Mouse (Mus musculus) thymus, postnatal 4 days (tissue): ENCODE data around the gene Olfr98.
"Not testable (repeated sequence)": the region's sequence is repeated elsewhere in the genome, so short reads cannot be mapped to it uniquely, and the experiment has no call there.

Source experiments
- DNase-seq: peaks from one replicate; pipeline ENCODE4 v3.0.0; 2021

The Olfr98 gene

DNA sequence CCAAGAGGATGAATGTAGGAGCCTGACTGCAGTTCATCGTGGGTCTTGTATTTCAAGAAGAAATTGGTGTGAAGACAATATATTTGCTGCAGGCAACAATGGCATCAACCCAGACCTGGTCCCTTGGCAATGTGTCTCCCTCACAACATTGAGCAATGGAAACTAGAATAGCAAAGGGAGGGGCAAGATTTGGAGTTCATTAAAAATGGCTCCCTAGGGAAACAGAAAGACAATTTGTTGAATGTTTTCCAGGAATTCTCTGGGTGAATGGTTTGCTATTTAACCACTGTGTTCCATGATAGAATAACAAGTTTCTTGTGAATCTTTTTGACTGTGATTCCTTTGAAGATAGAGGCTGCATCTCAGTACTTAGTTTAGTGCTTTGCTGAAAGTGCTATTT, at the start of gene Olfr98:
TSS of gene Olfr98 (minus strand) at position 124 of the 400 bp plus-strand sequence.
- no peak for DNase-seq

DNA sequence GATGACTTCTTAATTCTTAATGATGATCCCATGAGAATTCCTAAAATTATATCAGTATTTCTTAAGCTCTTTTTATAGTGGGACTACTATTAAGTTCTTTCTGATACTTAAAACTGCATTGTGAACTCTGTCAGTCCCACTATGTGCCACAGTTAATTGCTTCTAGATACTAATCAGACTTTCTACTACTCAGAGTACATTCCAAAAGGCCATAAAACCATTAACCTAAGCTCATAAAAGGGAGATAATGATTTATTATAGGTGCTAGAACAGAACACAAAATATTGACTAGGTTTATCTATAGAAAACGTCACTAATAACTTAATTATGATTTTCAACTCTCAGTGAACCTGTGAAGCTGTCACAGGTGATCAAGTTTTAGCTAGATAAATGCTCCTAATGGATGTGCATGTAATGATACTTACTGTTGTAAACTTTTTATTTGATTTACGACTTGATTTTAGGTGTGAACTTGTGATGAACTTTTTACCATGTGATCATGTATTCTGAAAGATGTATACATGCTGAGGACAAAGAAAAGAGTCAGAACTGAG, 46.7 kb upstream of the Olfr98 start:
- no peak for DNase-seq

DNA sequence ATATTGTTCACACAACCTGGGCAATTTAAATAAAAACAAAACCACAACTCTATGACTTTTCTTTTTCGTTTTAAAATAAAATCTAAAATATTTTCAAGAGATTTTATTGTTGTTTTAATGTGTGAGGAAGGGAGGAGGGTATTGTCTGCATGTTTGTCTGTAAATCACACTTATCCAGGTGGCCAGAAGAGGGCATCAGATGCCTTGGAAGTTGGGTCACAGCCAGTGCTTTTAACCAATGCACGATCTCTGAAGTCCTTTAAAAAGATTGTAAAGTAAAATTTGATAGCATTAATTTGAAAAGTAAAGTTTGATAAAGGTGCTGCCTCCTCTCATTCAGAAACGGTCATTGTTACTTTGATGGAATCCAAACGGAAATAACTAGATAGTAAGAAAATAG, 44.9 kb upstream of the Olfr98 start:
- no peak for DNase-seq

DNA sequence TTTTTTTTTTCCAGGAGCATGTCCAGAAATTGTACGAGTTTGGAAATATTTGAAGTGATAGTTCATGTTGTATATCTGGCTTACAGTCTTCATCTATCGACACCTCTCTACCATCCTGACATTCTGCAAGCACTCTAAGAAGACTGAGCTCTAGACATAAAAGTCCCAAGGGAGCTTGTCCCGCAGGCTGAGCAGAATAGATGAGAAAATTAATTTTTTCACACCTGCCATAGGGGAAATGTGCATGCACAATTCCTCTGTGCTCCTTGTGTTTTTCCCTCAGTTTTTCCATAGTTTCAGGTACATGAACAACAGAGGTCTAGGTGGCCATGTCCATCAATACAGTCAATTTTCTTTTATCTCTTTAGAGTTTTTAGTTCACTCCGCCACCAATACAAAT, 40.7 kb upstream of the Olfr98 start, which contains the start of gene Olfr101:
TSS of gene Olfr101 (minus strand) at position 101 of the 400 bp plus-strand sequence.
- DNase-seq = no peak

DNA sequence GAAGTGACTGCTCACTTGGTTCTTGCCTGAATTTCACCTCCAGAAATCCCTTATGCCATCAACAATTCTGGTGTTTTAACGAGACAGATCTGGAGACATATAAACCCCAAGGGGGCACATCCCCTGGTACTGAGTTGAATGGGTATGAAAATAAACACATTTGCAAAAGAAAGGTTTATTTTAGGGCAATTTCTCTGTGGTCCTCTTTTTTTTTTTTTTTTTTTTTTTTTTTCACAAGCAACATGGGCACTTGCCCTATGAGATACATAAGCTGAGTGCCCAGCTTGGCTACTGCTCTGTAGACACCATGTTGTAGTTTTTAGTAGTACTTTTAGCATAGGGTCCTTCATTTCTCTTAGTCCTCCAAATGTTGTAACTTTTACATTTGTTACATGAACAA, 19.8 kb upstream of the Olfr98 start, which contains the start of gene Olfr99:
TSS of gene Olfr99 (minus strand) at position 101 of the 400 bp plus-strand sequence.
- DNase-seq = no peak

DNA sequence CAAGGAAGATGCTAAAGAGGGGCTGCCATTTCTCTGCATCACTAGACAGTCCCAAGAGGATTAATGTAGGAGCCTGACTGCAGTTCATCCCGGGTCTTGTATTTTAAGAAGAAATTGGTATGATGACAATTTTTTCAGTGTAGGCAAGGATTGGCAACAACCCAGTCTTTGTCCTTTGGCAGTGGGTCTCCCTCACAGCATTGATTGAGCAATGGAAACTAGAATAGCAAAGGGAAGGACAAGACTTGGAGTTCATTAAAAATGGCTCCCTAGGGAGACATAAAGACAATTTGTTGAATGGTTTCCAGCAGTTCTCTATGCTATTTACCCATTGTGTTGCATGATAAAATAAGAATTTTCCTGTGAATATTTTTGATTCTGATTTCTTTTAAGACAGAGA, 16.8 kb upstream of the Olfr98 start:
- no peak for DNase-seq

DNA sequence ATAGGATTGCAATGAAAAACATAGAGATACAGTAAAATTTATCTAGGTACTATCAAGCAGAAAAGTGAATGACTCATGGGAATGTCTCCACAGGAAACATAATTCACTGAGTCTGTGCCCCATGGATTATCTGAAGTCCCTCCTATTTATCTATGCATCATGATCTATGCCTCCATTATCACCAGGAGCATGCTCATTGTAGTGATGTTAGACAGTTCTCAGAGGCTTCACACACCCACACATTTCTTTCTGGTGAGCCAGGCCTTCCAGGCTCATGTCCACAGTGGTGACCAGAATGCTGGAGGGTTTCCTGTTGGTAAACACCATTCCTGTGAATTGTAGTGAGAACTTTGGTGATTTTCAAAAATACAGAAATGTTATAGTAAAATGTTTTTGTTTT, 13.0 kb upstream of the Olfr98 start:
- DNase-seq = no peak

DNA sequence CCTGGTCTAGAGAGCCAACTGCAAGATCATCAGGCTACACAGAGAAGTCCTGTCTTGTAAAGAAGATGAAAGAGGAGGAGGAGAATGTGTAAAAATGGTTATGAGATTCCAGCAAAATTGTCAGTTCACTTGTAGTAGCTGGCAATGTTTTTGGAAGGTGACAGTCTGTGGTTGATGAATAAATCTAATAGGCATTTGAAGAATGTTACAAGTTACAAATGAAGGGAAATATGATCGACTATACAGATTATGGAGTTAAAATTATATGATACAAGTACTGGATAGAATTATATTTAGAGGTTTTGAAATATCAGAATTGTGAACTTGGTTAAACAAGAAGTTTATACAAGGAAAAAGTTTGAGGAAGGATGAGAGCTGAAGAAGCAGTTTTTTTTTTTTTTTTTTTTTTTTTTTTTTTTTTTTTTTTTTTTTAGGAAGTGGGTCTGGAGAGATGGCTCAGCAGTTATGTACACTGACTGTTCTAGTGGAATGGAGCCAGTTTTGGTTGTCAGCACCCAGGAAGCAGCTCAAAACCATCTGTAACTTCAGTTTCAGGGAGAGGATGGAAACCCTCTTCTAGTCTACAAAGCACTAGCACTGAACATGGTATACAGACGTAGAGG, 12.2 kb upstream of the Olfr98 start:
- no peak for DNase-seq

DNA sequence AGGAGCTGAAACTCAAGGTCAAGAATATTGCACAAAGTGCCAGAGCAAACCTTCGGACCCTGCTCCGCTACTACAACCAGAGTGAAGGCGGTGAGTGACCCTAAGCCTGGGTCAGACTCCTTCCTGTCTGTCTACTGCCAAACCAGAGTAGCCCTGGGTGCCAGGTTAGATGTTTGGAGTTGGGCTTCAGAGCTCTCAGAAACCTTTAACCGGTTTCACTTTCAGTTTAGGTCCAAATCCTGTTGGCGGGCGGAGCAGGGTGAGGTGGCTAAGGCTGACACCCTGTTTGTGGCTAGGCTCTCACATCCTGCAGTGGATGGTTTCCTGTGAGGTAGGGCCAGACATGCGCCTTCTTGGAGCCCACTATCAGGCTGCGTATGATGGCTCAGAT, 7.1 kb upstream of the Olfr98 start:
- peak; percentile 69 for DNase-seq

DNA sequence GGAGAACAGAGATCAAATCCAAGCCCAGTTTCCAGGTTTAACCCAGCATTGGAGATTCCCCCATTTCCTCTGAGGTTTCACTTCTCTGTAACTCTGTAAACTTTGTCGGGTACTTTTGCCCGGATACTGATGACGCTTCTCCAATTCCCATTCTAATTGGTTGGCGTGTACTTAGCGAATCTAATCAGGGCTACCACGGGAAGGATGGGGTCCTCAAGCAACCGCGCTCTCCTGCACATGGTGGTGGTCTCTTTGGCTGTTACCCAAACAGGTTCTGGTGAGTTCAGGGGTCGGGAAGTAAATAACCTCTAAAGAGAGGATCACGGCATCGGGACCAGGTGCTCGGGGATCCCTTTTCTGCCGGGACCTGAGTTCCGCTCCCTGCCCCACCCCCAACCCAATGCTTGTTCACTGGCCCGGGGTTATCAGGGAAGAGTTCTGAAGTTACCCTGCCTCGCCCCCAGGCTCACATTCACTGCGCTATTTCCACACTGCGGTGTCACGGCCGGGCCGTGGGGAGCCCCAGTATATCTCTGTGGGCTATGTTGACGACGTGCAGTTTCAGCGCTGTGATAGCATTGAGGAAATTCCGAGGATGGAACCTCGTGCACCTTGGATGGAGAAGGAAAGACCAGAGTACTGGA, 6.6 kb upstream of the Olfr98 start, which contains the start of gene H2-M3:
TSS of gene H2-M3 (plus strand) at position 163 of the 644 bp plus-strand sequence.
- peak; percentile 92 for DNase-seq

DNA sequence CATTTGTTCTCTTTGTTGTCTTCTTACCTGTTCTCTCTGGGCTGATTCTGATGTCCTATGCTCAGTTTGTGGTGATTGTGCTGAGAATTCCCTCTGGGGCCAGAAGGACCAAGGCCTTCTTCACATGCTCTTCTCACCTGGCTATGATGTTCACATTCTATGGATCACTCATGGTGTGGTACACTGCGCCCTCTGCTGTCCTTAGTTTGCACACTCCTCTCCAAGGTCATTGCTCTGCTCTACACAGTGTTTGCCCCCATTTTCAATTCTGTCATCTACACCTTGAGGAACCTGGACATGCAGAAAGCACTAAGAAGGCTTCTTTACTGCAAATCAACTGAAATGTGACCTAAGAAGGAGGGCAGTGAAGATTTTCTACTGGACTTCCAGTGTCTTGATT, 13.0 kb downstream of the Olfr98 start:
- peak; percentile 52 for DNase-seq

DNA sequence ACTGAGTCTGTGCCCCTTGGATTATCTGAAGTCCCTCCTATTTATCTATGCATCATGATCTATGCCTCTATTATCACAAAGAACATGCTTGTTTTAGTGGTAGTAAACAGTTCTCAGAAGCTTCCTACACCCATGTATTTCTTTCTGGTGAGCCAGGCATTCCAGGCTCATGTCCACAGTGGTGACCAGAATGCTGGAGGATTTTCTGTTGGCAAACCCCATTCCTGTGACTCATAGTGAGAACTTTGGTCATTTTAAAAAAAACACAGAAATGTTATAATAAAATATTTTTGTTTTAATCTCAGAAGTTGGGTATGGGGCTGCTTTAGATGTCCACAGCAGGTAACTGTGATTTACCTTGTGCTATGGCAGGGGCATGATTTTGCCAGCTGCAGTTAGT, 14.1 kb downstream of the Olfr98 start:
- DNase-seq = no peak

DNA sequence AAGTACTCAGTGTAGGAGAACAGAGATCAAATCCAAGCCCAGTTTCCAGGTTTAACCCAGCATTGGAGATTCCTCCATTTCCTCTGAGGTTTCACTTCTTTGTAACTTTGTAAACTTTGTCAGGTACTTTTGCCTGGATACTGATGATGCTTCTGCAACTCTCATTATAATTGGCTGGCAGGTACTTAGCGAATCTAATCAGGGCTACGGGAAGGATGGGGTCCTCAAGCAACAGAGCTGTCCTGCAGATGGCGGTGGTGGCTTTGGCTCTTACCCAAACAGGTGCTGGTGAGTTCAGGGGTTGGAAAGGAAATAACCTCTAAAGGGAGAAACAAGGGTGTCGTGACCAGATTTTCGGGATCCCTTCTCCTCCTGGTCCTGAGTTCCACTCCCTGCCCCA, 16.8 kb downstream of the Olfr98 start:
- peak; percentile 64 for DNase-seq

DNA sequence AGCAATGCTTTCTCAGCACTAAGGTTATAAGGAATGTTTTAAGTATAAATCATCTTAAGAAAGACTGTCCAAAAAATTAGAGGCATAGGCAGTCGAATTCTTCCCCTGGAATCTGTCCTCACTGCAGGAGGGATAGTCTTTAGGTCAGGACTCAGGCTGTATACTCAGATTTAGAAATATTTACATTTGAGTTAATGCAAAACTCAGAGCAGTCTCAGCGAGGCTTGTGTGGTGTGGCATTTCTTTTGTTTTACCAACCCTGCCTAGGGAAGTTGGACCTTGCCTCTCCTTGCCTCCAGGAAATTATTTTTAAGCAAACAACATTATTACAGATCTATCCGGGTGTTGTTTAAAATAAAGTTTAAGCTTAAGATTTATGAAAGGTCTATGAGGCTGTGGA, 21.4 kb downstream of the Olfr98 start:
- DNase-seq = no peak

DNA sequence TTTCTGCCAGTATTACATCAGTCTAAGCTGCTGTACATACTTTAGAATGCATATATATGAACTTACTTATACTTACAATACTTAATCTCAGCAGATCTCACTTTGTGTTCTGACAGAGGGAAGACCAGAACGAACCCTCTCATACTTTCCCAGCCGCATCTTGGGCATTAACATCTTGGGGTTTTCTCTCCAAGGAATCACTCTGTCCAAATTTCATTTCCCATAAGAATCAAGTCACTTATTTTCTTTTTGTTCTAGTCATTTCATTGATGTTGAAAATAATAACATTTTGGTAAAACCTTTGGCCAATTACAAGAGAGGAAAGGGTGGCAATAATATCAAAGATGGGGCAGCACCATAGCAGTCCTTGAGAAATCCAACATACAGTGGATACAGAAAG, 26.3 kb downstream of the Olfr98 start, which contains the start of gene Olfr97:
TSS of gene Olfr97 (minus strand) at position 101 of the 400 bp plus-strand sequence.
- DNase-seq = not testable (repeated sequence)

DNA sequence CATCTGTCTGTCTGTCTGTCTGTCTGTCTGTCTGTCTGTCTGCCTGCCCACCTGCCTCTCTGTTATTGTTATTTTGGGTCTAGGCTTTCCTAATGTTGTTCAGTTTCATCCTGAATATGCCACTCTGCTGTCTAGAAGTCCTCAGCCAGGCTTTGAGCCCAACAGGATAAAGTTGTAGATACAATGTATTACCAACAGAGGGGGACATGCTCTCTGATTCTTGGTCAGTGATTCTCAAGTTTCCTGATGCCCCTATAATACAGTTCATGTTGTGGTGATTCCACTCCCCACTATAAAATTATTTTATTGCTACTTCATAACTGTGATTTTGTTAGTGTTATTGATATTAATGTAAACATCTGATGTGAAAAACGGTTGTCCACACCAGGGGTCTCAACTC, 41.7 kb downstream of the Olfr98 start:
- DNase-seq = no peak

DNA sequence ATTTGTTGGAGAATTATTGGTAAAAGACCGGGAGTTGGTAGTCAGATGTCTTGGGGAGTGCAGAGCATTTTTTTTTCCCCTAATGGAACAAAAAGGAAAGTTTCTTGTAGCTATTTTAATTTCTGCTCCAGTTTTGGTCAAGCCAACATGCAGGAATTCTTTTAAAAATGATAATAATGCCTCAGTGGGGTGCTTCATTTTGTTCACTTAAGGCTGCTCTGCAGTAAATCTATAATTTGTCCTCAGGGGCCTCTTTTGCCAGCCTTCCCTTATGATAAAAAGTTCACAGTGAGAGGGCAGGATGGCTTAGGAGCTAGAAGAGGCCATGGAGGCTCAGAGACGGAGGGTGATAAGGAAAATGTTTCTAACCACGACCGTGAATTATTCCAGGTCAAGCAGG, 43.7 kb downstream of the Olfr98 start, which contains the start of gene Olfr96:
TSS of gene Olfr96 (plus strand) at position 301 of the 400 bp plus-strand sequence.
- DNase-seq = no peak

DNA sequence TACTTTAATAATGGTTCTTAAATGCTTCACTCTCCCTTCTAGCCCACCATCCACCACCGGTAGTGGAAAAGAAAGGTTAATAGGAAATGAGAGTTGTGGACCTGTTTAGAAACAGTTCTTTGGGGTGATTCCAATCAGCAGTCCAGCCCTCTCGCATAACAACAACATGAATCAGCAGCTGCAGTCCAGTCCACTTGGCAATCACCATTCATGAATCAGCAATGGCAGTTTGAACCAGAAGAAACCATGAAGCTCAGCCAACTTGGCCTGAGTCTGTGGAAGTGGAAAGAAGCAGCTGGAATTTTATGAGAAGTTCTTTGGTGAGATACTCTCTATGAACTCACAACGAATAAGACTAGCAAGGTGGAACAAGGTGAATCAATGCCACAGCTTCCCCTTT, 45.1 kb downstream of the Olfr98 start:
- DNase-seq = no peak

DNA sequence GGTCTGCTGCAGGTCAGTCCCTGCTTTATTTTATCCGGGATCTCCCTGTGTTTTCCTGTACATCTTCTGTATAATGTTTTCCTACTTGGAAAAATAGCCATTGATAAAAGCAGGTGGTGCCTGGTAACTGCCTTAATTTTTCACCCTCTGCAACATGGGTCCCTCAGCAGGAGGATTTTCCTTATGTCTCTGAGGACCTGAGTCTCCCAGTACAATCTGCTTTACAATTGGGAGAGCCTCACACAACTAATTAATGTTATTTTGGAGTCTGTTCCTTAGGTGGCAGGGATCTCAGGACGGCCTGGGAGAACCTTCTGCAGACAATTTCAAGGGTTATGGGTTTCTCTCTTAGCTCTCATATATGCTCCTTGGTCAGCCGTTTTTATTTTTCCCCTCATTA, 50.5 kb downstream of the Olfr98 start, which contains the start of gene Olfr95:
TSS of gene Olfr95 (minus strand) at position 101 of the 400 bp plus-strand sequence.
- no peak for DNase-seq
